Mouse (Mus musculus): ENCODE results near the gene Foxred1.

GRCm38 (mm10) chr9:35217963-35218362 is 7.1 kb upstream of the Foxred1 start:
- TF ChIP-seq CTCF (IDR thresholded peaks at IDR 0.05; ENCODE audit: low read depth) (no peak), EP300 (IDR thresholded peaks at IDR 0.05; ENCODE audit: low read depth) (no peak)
